Mouse (Mus musculus): ENCODE measurements around the gene Lyrm2. TPM values are rescaled to one million over a fixed set of nuclear protein-coding genes. Genes with fewer than 3 reads are reported as not detected.
A peak's percentile ranks its signal among the peaks of the same experiment; 100 is the strongest.

The Lyrm2 gene
- polyA plus RNA-seq (2015; fragmentation: Nextera tagmentation; extraction: Ambion mirVana): 112 and 115 TPM in 2 replicates

- WGBS: under 1% methylated on average over 53 of the region's 53 CpGs
- ATAC-seq (replicated peaks; ENCODE audit: low FRiP score): peak; percentile 96
These were observed at the start of gene Lyrm2 for GRCm38 (mm10) chr4:32799966-32800576. Gene Lyrm2 (plus strand): TSS chr4:32800253.

DNA sequence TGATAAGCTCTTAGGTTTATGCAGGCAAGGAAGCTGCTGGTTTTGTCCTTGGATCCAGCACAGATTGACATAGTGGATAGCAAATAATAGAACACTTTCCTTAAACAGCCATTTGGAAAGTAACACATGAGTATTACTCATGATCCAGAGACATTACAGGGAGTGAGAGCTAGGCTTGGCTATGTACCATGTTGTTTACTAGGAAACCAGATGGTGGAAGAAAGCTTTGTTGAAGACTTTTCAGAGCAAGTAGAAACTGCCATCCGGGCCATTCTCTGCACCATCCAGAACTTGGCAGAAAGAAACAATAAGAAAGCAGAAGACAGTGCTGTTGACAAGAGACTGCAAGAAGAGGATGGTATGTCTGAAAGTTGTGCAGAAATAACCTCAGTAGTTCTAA lies 49.3 kb upstream of the Lyrm2 start:
- H3K9ac ChIP-seq: no peak overlapping the region
- H3K27me3 ChIP-seq: no peaks in the 10 kb centered on the region
- no peak overlapping the region for H3K4me2 ChIP-seq
- peaks cover 92% of the 10 kb centered on the region for H3K36me3 ChIP-seq
- no peak overlapping the region for H3K27ac ChIP-seq
- whole genome bisulfite sequencing: 95% methylated on average over 1 of the region's 1 CpGs
- ATAC-seq (replicated peaks; ENCODE audit: low FRiP score): no peak
- H3K4me3 ChIP-seq (replicated peaks): no peak overlapping the region
- no peaks in the 10 kb centered on the region for H3K9me3 ChIP-seq (replicated peaks)
- no peaks in the 10 kb centered on the region for H3K4me1 ChIP-seq

More at GRCm38 (mm10) chr4:32799966-32800576, at the start of gene Lyrm2:
- Histone ChIP-seq H3K4me1 (peaks cover 7% of the 10 kb centered on the region), H3K9me3 (replicated peaks) (no peaks in the 10 kb centered on the region), H3K27me3 (no peaks in the 10 kb centered on the region), H3K27ac (peak within 1 kb of the TSS; percentile 100), H3K4me3 (replicated peaks) (peak within 1 kb of the TSS; percentile 86), H3K4me2 (peak within 1 kb of the TSS; percentile 72), H3K9ac (peak within 1 kb of the TSS; percentile 76), H3K36me3 (peaks cover 10% of the 10 kb centered on the region; the same call in 1 of the 2 replicates)

- H3K9ac ChIP-seq: no peak overlapping the region
- no peak overlapping the region for H3K27ac ChIP-seq
- no peaks in the 10 kb centered on the region for H3K9me3 ChIP-seq (replicated peaks)
- peaks cover 88% of the 10 kb centered on the region for H3K36me3 ChIP-seq
- H3K4me3 ChIP-seq (replicated peaks): no peak overlapping the region
- H3K27me3 ChIP-seq: no peaks in the 10 kb centered on the region
- no peak overlapping the region for H3K4me2 ChIP-seq
- no peaks in the 10 kb centered on the region for H3K4me1 ChIP-seq
- WGBS: 90% methylated on average over 2 of the region's 2 CpGs
- ATAC-seq (replicated peaks; ENCODE audit: low FRiP score): no peak
These were observed 42.6 kb upstream of the Lyrm2 start for GRCm38 (mm10) chr4:32757430-32757829.

- no peak overlapping the region for H3K27ac ChIP-seq
- H3K4me1 ChIP-seq: no peaks in the 10 kb centered on the region
- H3K9me3 ChIP-seq (replicated peaks): no peaks in the 10 kb centered on the region
- ATAC-seq (replicated peaks; ENCODE audit: low FRiP score): no peak
- no peak overlapping the region for H3K4me2 ChIP-seq
- no peak overlapping the region for H3K9ac ChIP-seq
- H3K36me3 ChIP-seq: peaks cover 82% of the 10 kb centered on the region
- no peaks in the 10 kb centered on the region for H3K27me3 ChIP-seq
- WGBS: 96% methylated on average over 7 of the region's 7 CpGs
- no peak overlapping the region for H3K4me3 ChIP-seq (replicated peaks)
These were observed 32.6 kb upstream of the Lyrm2 start for GRCm38 (mm10) chr4:32767471-32767870.

DNA sequence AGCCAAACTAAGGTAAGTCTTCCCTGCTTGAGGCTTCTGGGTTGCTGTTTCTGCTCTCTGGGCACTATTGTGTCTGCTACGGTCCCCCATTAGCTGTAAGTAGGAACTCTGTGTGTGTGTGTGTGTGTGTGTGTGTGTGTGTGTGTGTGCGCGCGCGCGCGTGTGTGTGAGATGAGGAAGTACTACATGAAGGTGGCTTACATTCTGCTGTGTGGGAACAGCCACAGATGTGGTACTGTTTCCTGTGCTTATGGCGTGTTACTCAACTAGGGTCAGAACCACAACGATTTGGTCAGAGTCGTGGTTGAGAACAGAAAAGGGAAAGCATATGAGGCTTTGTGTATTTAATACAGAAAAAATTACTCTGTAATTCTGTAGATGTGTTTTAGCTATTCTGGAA lies 32.0 kb upstream of the Lyrm2 start:
- peaks cover 82% of the 10 kb centered on the region for H3K36me3 ChIP-seq
- no peaks in the 10 kb centered on the region for H3K27me3 ChIP-seq
- H3K27ac ChIP-seq: no peak overlapping the region
- no peak overlapping the region for H3K9ac ChIP-seq
- no peaks in the 10 kb centered on the region for H3K4me1 ChIP-seq
- no peak overlapping the region for H3K4me3 ChIP-seq (replicated peaks)
- H3K4me2 ChIP-seq: no peak overlapping the region
- ATAC-seq (replicated peaks; ENCODE audit: low FRiP score): no peak
- no peaks in the 10 kb centered on the region for H3K9me3 ChIP-seq (replicated peaks)
- 92% methylated on average over 10 of the region's 10 CpGs for WGBS

- WGBS: 93% methylated on average over 7 of the region's 7 CpGs
- Histone ChIP-seq H3K4me2 (no peak overlapping the region), H3K27ac (no peak overlapping the region), H3K9ac (no peak overlapping the region), H3K27me3 (no peaks in the 10 kb centered on the region), H3K4me1 (no peaks in the 10 kb centered on the region), H3K36me3 (peaks cover 84% of the 10 kb centered on the region), H3K9me3 (replicated peaks) (no peaks in the 10 kb centered on the region), H3K4me3 (replicated peaks) (no peak overlapping the region)
- ATAC-seq (replicated peaks; ENCODE audit: low FRiP score): no peak
These were observed 29.7 kb upstream of the Lyrm2 start for GRCm38 (mm10) chr4:32770284-32770810.

- peaks cover 21% of the 10 kb centered on the region for H3K36me3 ChIP-seq
- WGBS: 93% methylated on average over 4 of the region's 4 CpGs
- H3K4me1 ChIP-seq: no peaks in the 10 kb centered on the region
- H3K9me3 ChIP-seq (replicated peaks): 0 out of 2 replicates have a peak, but pooled peaks cover 3% of the 10 kb centered on the region
- H3K4me3 ChIP-seq (replicated peaks): no peak overlapping the region
- H3K9ac ChIP-seq: no peak overlapping the region
- no peaks in the 10 kb centered on the region for H3K27me3 ChIP-seq
- ATAC-seq (replicated peaks; ENCODE audit: low FRiP score): no peak
- H3K27ac ChIP-seq: no peak overlapping the region
- no peak overlapping the region for H3K4me2 ChIP-seq
These were observed 20.1 kb upstream of the Lyrm2 start for GRCm38 (mm10) chr4:32779996-32780395.

- Histone ChIP-seq H3K9ac (no peak overlapping the region), H3K27me3 (no peaks in the 10 kb centered on the region), H3K27ac (no peak overlapping the region), H3K36me3 (no peaks in the 10 kb centered on the region), H3K4me3 (replicated peaks) (no peak overlapping the region), H3K4me1 (no peaks in the 10 kb centered on the region), H3K4me2 (no peak overlapping the region), H3K9me3 (replicated peaks) (no peaks in the 10 kb centered on the region)
- WGBS: 94% methylated on average over 1 of the region's 1 CpGs
- ATAC-seq (replicated peaks; ENCODE audit: low FRiP score): no peak
These were observed 12.9 kb upstream of the Lyrm2 start for GRCm38 (mm10) chr4:32787110-32787509.

DNA sequence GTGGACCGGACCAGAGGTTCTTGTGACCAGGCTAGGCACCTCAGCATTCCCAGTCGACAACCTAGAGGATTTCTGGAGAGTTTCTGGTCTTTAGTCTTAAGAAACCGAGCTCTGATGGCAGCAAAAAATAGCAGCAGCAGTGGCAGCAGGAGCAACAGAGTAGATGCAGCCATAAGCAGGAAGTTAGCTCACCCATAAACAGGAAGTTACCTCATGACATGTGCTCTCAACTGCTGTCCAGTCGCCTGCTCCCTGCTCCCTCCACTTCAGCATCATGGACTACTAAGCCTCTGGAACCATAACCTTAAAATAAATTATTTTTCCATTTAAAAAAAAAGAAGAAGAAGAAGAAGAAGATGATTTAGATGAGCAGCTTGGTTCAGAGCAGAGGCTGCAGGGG lies 11.0 kb upstream of the Lyrm2 start:
- Histone ChIP-seq H3K27me3 (no peaks in the 10 kb centered on the region), H3K4me1 (no peaks in the 10 kb centered on the region), H3K4me3 (replicated peaks) (no peak overlapping the region), H3K36me3 (no peaks in the 10 kb centered on the region), H3K9ac (no peak overlapping the region), H3K4me2 (no peak overlapping the region), H3K27ac (no peak overlapping the region), H3K9me3 (replicated peaks) (no peaks in the 10 kb centered on the region)
- WGBS: 90% methylated on average over 4 of the region's 4 CpGs
- ATAC-seq (replicated peaks; ENCODE audit: low FRiP score): no peak

DNA sequence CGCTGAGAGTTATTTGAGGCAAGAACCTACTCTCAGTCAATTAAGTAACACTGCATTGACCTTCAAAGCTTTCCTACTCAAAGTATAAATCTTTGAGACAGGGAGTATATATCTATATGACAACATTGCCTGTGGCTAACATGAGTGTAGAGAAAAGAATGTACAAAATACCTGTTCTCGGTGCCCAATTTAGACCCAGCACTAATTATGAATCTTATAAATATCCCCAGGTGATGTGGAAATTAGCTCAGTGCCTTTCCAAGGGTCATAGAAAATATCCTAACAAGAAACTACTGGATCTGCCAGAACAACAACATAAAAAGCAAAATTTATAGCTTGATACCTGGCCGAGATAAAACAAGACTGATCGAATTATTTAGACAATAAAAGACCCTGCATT lies 1.1 kb upstream of the Lyrm2 start:
- no peaks in the 10 kb centered on the region for H3K9me3 ChIP-seq (replicated peaks)
- no peak overlapping the region for H3K4me3 ChIP-seq (replicated peaks)
- H3K36me3 ChIP-seq: peaks cover 10% of the 10 kb centered on the region; the same call in 1 of the 2 replicates
- no peak for ATAC-seq (replicated peaks; ENCODE audit: low FRiP score)
- no peaks in the 10 kb centered on the region for H3K27me3 ChIP-seq
- H3K27ac ChIP-seq: no peak overlapping the region
- H3K4me1 ChIP-seq: peaks cover 7% of the 10 kb centered on the region
- 91% methylated on average over 4 of the region's 4 CpGs for WGBS
- no peak overlapping the region for H3K4me2 ChIP-seq
- H3K9ac ChIP-seq: no peak overlapping the region

GRCm38 (mm10) chr4:32800577-32801170 lies 621 bp downstream of the Lyrm2 start:
- Histone ChIP-seq H3K27ac (peak overlapping the region; percentile 100), H3K4me1 (peaks cover 7% of the 10 kb centered on the region), H3K36me3 (peaks cover 10% of the 10 kb centered on the region; the same call in 1 of the 2 replicates), H3K4me3 (replicated peaks) (peak overlapping the region; percentile 86), H3K4me2 (peak overlapping the region; percentile 72), H3K9me3 (replicated peaks) (no peaks in the 10 kb centered on the region), H3K9ac (peak overlapping the region; percentile 76), H3K27me3 (no peaks in the 10 kb centered on the region)
- ATAC-seq (replicated peaks; ENCODE audit: low FRiP score): peak; percentile 37; the same call in 1 of the 2 replicates
- WGBS: 11% methylated on average over 9 of the region's 9 CpGs

- H3K4me2 ChIP-seq: no peak overlapping the region
- no peaks in the 10 kb centered on the region for H3K27me3 ChIP-seq
- H3K36me3 ChIP-seq: peaks cover 3% of the 10 kb centered on the region; the same call in 1 of the 2 replicates
- ATAC-seq (replicated peaks; ENCODE audit: low FRiP score): no peak
- no peaks in the 10 kb centered on the region for H3K9me3 ChIP-seq (replicated peaks)
- no peak overlapping the region for H3K9ac ChIP-seq
- H3K27ac ChIP-seq: no peak overlapping the region
- 77% methylated on average over 5 of the region's 5 CpGs for WGBS
- no peaks in the 10 kb centered on the region for H3K4me1 ChIP-seq
- no peak overlapping the region for H3K4me3 ChIP-seq (replicated peaks)
These were observed 17.4 kb downstream of the Lyrm2 start for GRCm38 (mm10) chr4:32817478-32817877.

All from kidney, embryonic 15.5 days (tissue).